Mouse (Mus musculus) G1E (cell line): ENCODE measurements around the gene B4gat1.

ENCODE experiments used
- CTCF ChIP-seq: IDR thresholded peaks from 2 replicates; pipeline ENCODE4 v1.5.1; 2012; ENCODE audit warnings: low read depth, low read length, inconsistent platforms, mixed read lengths
- GATA1 ChIP-seq: IDR thresholded peaks from 2 replicates; pipeline ENCODE4 v1.6.1; 2012; ENCODE audit warnings: borderline replicate concordance, low read length, inconsistent platforms, mixed read lengths
- GATA2 ChIP-seq: IDR thresholded peaks from 2 replicates; pipeline ENCODE4 v1.6.1; 2012; ENCODE audit warnings: low read depth, low read length, inconsistent platforms, borderline replicate concordance
- POLR2AphosphoS5 ChIP-seq: IDR thresholded peaks from 2 replicates; pipeline ENCODE4 v1.6.1; 2012; ENCODE audit warnings: low read depth, low read length, inconsistent platforms; ENCODE audit not compliant: insufficient replicate concordance
- TAL1 ChIP-seq: conservative IDR thresholded peaks from 2 replicates; pipeline ENCODE4 v1.6.1; 2012; ENCODE audit warnings: low read depth, low read length, inconsistent platforms, mixed read lengths

DNA sequence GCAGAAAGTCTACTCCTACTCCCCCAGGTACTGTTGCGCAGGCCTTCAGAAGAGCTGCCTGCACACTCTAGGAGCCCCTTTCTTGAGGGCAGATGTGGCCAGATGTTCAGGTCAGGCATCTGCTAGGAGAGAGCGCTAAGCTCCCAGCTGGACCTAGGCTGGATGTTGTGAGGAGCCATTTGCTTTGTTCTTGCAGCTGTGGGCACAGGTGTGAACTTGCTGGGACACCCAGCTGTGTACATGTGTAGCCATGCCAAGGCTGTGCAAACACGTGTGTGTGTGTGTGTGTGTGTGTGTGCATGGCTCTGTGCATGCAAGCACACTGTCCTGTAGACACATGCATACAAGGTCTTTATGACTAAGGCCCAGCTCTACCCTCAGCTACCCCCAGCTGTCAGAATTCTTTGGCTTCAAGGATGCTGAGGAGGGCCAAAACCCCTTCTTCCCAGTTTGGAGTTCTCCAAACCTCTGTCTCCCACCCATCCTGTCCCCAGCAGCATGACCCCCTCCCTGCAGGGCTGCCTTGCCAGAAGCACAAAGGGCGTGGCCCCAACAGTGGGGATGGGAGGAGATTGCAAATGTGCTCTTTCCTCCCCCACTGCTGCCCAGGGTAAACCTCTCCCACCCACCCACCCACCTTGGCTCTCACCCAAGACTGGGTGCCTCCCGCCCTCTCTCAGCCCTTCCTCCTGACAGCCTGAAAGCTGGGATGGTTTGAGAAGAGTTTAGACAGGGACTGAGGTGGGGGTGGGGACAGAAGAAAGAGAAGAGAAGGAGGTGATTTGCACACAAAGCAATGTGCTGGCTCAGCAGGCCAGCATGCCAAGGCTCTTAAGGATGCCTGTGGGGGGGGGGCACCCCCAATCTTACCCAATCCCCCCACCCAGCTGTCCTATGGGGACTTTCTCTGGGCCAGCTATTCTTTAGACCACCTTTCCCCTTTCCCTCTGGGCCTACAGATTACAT lies 22.0 kb downstream of the B4gat1 start:
- TF ChIP-seq CTCF (no peak), GATA1 (no peak), GATA2 (no peak), POLR2AphosphoS5 (no peak), TAL1 (no peak)
